Mouse (Mus musculus): ENCODE measurements around the gene Zfp940. TPM values are rescaled to one million over a fixed set of nuclear protein-coding genes. Genes with fewer than 3 reads are reported as not detected.
"Not testable (repeated sequence)": the region's sequence is repeated elsewhere in the genome, so short reads cannot be mapped to it uniquely, and the experiment has no call there.

Zfp940 gene
- polyA plus RNA-seq (2015; fragmentation: Nextera tagmentation; extraction: Ambion mirVana): 4.6 and 4.8 TPM in 2 replicates

DNA sequence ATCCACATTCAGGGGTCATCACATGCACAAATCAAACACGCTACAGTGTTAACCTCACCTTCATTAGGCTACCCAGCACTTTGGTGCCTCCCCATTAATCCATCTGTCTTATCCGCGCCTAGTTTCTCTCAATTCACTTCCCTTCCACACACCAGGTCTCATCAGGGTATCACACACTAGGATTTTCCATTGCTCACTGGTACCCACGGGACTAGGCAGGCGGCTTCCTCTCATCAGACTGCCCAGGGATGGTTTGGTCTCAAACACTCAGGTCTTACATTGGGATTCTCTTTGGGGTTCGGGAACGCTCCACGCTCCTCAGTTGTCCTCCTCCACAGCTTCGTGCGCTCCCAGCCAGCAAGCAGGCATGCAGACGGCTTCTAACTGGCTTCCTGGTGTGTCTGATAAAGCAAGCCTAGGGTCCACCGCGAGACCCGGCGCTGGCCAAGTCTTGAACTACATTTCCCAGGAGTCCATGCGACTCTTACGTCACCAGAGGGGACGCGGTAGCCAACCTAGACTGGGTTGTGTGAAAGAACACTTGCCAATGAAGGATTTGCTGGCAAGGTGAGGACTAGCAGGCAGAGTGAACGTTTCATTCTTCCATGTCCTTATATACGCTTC lies at the start of gene Zfp940:
TSS of gene Zfp940 (minus strand) at position 451 of the 624 bp plus-strand sequence.
- peak; percentile 89 for DNase-seq (ENCODE audit: low spot score)

DNA sequence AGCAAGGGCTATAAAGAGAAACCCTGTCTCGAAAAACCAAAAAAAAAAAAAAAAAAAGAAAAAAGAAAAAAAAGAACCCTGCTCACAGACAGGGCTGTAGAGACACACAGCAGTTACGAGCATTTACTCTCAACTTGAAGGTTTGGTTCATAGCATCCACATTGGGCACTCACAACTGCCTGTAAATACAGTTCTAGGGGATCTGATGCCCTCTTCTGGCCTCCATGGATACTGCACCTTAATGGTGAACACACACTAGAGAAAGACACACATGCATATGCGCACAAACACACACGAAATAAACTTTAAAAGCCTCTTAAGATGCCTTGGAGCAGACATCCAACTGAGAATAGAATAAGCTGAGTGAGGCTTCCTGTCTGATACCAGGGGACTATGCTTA lies 44.9 kb upstream of the Zfp940 start:
- DNase-seq (ENCODE audit: low spot score): no peak

GRCm38 (mm10) chr7:29892756-29893155 lies 39.3 kb upstream of the Zfp940 start:
- no peak for DNase-seq (ENCODE audit: low spot score)

GRCm38 (mm10) chr7:29890501-29890900 lies 37.0 kb upstream of the Zfp940 start:
- no peak for DNase-seq (ENCODE audit: low spot score)

DNA sequence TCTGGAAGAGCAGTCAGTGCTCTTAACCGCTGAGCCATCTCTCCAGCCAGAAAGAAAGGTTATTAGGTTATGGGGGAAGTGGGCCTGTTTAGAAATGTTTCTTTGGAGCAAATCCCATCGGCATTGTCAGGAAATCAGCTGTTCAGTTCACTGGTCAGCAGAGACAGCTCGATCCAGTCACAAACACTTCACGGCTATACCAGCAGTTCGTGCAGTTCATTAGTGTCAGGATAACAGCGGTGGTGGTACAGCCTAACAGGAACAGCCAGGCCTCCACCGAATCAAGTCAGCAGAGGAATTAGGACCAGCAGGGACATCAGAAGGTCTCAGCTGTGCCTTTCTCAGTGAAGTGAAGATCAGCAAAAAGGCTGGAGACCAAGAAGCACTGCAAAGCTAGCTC lies 27.4 kb upstream of the Zfp940 start:
- no peak for DNase-seq (ENCODE audit: low spot score)

GRCm38 (mm10) chr7:29880056-29880455 lies 26.6 kb upstream of the Zfp940 start:
- no peak for DNase-seq (ENCODE audit: low spot score)

GRCm38 (mm10) chr7:29877561-29877960 lies 24.1 kb upstream of the Zfp940 start:
- DNase-seq (ENCODE audit: low spot score): not testable (repeated sequence)

DNA sequence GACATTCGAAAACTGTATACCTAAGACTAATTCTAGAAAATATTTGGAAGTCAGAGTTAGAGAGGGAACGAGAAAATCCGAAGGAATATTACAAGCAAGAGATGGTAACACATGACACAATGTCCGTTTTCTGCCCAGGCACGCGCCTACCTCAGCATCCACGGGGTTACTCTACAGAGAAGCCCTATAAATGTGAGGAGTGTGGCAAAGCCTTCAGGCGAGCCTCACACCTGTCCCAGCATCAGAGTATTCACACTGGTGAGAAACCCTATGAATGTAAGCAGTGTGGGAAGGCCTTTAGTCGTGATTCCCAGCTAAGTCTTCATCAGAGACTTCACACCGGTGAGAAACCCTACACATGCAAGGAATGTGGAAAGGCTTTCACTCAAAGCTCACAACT lies 20.8 kb upstream of the Zfp940 start:
- no peak for DNase-seq (ENCODE audit: low spot score)

- DNase-seq (ENCODE audit: low spot score): peak; percentile 20
Observed at GRCm38 (mm10) chr7:29861660-29862059, 8.2 kb upstream of the Zfp940 start.

DNA sequence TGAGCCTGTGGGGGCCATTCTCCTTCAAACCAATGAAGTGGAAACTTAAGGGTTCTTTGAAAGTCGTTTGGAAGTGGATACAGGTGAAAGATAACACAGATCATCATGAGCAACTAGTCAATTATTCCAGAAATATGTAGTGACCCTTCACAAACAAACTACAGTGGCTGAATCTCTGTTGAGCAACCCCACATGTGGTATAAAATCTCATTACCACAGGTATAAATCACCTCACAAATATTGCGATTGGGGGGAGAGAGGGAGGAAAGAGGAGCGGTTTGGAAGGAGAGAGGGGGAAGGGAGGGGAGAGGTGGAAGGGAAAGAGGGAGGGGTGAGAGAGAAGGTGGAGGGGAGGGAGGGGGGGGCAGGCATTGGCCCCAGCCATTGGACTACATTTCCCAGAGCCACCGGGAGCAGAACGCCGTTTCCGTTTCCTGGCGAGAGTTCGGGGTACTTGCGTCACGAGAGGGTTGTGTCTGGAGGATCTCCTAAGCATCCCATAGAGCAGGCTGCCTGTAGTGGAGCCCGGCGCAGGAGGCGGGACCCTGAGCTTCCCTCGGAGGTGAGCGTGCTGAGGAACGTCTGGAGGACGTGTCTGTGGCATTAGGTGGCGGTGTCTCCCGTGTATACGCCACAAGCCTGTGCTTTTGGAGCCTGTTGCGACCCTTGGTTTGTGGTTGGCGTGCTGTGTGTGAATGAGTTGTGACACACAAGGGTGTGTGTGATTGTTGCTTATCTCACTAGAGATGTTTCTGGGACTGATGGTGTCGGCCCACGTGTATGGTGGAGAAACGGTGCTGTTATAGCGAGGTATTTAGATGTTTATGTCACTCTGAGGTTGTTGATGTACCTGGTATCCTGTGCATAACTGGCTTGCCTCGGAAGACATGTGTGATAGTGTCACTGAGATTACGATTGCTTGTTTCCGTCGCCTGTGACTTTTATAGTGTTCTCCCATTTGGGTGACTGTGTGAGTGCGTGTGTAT lies 6.4 kb upstream of the Zfp940 start, which contains the start of gene Zfp420:
TSS of gene Zfp420 (plus strand) at position 448 of the 986 bp plus-strand sequence.
- peak; percentile 88 for DNase-seq (ENCODE audit: low spot score)

GRCm38 (mm10) chr7:29852831-29853218 lies 644 bp downstream of the Zfp940 start:
- no peak for DNase-seq (ENCODE audit: low spot score)

DNA sequence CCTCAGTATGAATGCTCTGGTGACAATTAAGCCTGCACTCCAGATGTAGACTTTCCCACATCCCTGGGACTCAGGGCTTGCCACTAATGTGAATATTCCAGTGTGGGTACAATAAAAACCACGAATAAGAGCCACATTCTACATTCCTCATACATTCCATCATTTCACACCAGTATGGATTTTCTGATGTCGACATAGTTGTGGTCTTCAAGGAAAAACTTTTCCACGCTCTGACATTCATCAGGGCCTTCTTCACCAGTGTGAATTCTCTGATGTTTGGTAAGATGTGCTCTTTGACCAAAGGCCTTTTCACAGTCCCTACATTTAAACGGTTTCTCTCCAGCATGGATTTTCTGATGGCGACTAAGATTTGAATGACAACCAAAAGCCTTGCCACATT lies 8.9 kb downstream of the Zfp940 start:
- no peak for DNase-seq (ENCODE audit: low spot score)

GRCm38 (mm10) chr7:29842105-29842504 lies 11.4 kb downstream of the Zfp940 start:
- no peak for DNase-seq (ENCODE audit: low spot score)

DNA sequence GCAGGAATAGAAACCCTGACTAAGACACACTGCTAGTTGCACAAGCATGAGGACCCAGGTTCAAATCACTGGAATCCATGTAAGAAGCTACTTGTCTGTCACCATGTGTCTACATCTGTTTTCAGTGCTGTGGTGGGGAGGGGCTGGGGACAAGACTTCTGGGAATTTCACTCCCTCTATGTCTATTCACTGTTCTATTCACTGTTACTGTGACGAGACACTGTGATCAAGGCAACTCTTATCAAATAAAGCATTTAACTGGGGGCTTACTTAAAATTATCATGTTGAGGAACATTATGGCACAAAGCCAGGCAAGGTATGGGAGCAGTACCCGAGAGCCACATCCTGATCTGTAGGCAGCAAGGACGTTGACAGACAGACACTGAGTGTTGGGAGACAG lies 14.2 kb downstream of the Zfp940 start:
- DNase-seq (ENCODE audit: low spot score): no peak

GRCm38 (mm10) chr7:29836816-29837215 lies 16.7 kb downstream of the Zfp940 start:
- no peak for DNase-seq (ENCODE audit: low spot score)

DNA sequence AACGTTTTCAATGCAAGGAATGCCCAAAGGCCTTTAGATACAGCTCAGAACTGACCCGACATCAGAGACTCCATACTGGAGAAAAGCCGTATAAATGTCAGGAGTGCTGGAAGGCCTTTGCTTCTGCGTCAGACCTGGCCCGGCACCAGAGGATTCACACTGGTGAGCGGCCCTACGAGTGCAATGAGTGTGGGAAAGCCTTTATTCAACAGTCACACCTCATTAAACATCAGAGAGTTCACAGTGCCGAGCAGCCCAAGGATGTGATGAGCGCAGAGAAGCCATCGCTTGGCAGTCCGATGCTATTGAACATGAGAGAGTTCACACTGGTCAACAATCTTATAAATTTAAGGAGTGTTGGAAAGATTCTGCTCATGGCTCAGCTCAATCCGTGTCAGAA lies 23.7 kb downstream of the Zfp940 start:
- no peak for DNase-seq (ENCODE audit: low spot score)

DNA sequence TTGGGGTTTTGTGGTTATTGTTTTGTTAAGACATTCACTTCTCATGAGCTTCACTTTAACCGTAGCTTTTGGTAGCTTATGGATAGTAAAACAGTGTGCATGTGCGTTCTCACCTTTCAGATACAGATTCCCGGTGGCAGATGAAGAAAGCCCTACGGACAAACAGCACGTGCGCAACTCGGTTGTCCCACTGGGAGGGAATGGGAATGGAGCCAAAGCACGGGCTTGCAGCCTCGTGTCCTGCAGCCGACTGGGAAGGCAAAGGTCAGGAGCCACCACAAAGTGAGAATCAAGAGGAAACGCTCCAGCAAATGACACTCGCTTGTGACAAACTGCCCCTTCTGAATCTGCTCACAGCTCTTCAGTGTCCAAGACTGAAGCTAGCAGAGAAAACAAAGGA lies 25.5 kb downstream of the Zfp940 start:
- no peak for DNase-seq (ENCODE audit: low spot score)

- DNase-seq (ENCODE audit: low spot score): peak; percentile 88
Observed at GRCm38 (mm10) chr7:29818619-29819254, 34.7 kb downstream of the Zfp940 start.

DNA sequence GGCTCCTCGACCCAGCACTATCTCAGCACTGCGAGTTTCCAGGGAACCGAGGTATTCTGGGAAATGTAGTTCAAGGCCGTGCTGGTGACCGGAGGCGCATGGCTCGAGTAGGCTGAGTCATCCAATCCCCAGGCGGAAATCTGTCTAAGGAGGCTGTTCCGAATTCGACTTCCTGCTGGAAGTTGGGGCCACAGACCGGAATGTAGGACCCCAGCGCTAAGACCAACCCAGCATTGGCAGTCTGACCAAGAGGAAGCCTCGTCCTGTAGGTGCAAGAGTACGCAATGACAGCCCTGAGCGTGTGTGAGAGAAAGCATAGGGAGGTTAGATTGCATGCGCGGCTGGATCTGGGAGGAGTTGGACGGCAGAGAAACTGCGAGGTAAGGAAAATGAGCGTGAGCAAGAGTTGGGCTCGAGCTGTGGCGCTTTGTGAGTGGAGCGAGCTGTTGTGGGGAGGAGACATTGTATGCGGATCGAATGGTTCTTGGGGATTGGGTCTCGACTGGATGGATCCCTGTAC lies 37.5 kb downstream of the Zfp940 start, which contains the start of gene Zfp790:
TSS of gene Zfp790 (plus strand) at position 205 of the 520 bp plus-strand sequence.
- peak; percentile 91 for DNase-seq (ENCODE audit: low spot score)

DNA sequence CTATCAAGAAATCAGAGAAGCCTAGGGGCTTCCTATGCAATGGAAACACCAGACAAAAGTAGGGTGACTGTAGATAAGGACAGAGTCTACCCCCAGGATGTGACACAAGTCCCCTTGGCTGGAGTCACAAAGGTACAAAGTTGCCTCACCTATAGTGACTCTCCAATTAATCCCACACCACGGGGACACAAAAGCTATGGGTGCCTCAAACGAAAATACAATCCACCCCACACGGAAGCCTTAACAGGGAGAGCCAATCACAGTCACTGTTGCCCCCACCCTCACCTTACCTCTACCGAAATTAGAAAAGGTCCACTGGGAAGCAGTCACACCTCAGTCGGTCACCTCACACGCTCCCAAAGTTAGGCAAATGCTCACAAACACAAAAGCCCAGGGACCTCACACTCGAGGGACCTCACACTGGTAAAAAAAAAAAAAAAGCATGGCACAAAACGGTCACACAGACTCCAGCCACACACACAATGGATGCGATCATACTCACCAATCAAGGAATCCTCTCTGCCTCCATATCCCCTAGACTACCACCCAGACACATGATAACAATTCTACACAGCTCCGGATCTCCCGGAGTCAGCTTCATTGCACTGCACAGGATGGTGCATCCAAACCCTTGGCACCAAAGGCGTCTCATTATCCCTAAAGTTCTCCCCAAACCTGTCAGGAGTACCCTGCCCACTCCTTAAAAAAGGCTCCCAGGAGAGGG lies 38.2 kb downstream of the Zfp940 start:
- peak; percentile 16 for DNase-seq (ENCODE audit: low spot score)

GRCm38 (mm10) chr7:29814381-29814780 lies 39.1 kb downstream of the Zfp940 start:
- no peak for DNase-seq (ENCODE audit: low spot score)

Measured in thymus, postnatal 0 days (tissue).